ENCODE assay signal across 17 mouse cellular contexts in genomic region chr4:130242956-130243355, GRCm38 (mm10). TPM values are rescaled to one million over a fixed set of nuclear protein-coding genes. Genes with fewer than 3 reads are reported as not detected.
"Had no signal": no experiment of that assay in that cellular context is flagged by ENCODE, and none has a peak within 500 bp of the region (broad histone marks: within the 10 kb centered on the region; RNA-seq: fewer than 3 reads in every experiment).

No protein-coding gene starts in this region.

- H3K4me1 ChIP-seq: midbrain, embryonic 13.5 days had no signal

- H3K4me3 ChIP-seq: layer of hippocampus, adult 2 months; limb, embryonic 13.5 days; midbrain, embryonic 13.5 days had no signal

- H3K36me3 ChIP-seq: limb, embryonic 13.5 days; midbrain, embryonic 13.5 days had no signal

- H3K9me3 ChIP-seq: limb, embryonic 13.5 days; midbrain, embryonic 13.5 days had no signal

- DNase-seq: kidney, adult 8-10 months; kidney, postnatal 36 days; lung, adult 18-20 months; lung, postnatal 36 days; right cerebral cortex, postnatal 14 days; thymus, postnatal 36 days had no signal

- H3K4me2 ChIP-seq: limb, embryonic 13.5 days; midbrain, embryonic 13.5 days had no signal

- H3K27ac ChIP-seq: kidney, postnatal 0 days; layer of hippocampus, adult 2 months; limb, embryonic 13.5 days; midbrain, embryonic 13.5 days had no signal

- ATAC-seq: midbrain, embryonic 13.5 days had no signal

- H3K27me3 ChIP-seq: limb, embryonic 13.5 days; midbrain, embryonic 13.5 days had no signal

- H3K9ac ChIP-seq: limb, embryonic 13.5 days; midbrain, embryonic 13.5 days had no signal

RNA-seq across cellular contexts. Expression of gene Gm853, which starts 20.8 kb away (rescaled TPM):
- total RNA-seq: layer of hippocampus, postnatal 10 days; left cerebral cortex, postnatal 36 days; megakaryocyte progenitor cell, adult 5-6 weeks had no signal
- polyA plus RNA-seq: limb, embryonic 13.5 days; lung, embryonic 16.5 days; midbrain, postnatal 0 days; neural tube, embryonic 14.5 days; stomach, embryonic 16.5 days had no signal

RNA-seq across cellular contexts. Expression of gene Serinc2, which starts 36.0 kb away (rescaled TPM):
- total RNA-seq: megakaryocyte progenitor cell, adult 5-6 weeks had no signal
